Mouse (Mus musculus) spleen, adult 2 months (tissue): ENCODE data around the gene Gprc5d. TPM values are rescaled to one million over a fixed set of nuclear protein-coding genes. Genes with fewer than 3 reads are reported as not detected.

Source experiments
- DNase-seq, 2 experiments: peaks; one replicate each; pipeline versions ENCODE4 v3.0.0 to v3.0.0-alpha.2; 2012 to 2021; ENCODE audit warnings: low spot score in 2 of 2, low read depth in 1 of 2
- H3K27ac ChIP-seq: fragments of 200-500 bp; 2 replicates; pipeline ENCODE4 v1.5.1; 2012; ENCODE audit warnings: low read length, inconsistent platforms; ENCODE audit not compliant: insufficient read depth
- H3K27me3 ChIP-seq: fragments of 200-500 bp; 2 replicates; pipeline ENCODE4 v1.6.1; 2012; ENCODE audit warnings: mild to moderate bottlenecking, moderate library complexity, low read length, inconsistent platforms; ENCODE audit not compliant: control insufficient read depth, insufficient read depth
- H3K36me3 ChIP-seq: fragments of 200-500 bp; 2 replicates; pipeline ENCODE4 v1.6.1; 2012; ENCODE audit warnings: mild to moderate bottlenecking, low read length, inconsistent platforms; ENCODE audit not compliant: control insufficient read depth, insufficient read depth
- H3K4me1 ChIP-seq: fragments of 200-500 bp; 2 replicates; pipeline ENCODE4 v1.6.1; 2011; ENCODE audit warnings: inconsistent platforms; ENCODE audit not compliant: control insufficient read depth, insufficient read depth, insufficient read length
- H3K4me3 ChIP-seq: fragments of 200-500 bp; 2 replicates; pipeline ENCODE4 v1.5.1; 2011; ENCODE audit warnings: mild to moderate bottlenecking, inconsistent platforms; ENCODE audit not compliant: insufficient read depth, insufficient read length; ENCODE audit errors: extremely low read depth
- CTCF ChIP-seq: fragments of 200-500 bp; IDR thresholded peaks from 2 replicates; pipeline ENCODE4 v1.5.1; 2011; ENCODE audit warnings: mild to moderate bottlenecking, inconsistent platforms; ENCODE audit not compliant: insufficient read depth, insufficient read length, insufficient replicate concordance; ENCODE audit errors: extremely low read depth
- POLR2A ChIP-seq: fragments of 200-500 bp; IDR thresholded peaks from 2 replicates; pipeline ENCODE4 v1.6.1; 2011; ENCODE audit warnings: low read depth, low read length, inconsistent platforms
- WGBS: fragments of 180-500 bp; shearing (Covaris S2); methylation state at CpG from one replicate; pipeline ENCODE4 v1.1.7; 2018; 5-methylcytosine and 5-hydroxymethylcytosine counted together
- polyA plus RNA-seq: library from polyadenylated mRNA; depleted of rRNA; stranded (reverse); fragments of >200 nt; gene quantifications from 2 replicates; pipeline ENCODE4 v1.2.3, GENCODE M21; 2012

Gprc5d gene
- polyA plus RNA-seq, 1 experiment = 0.09 TPM

GRCm38 (mm10) chr6:135148506-135148905 is 30.4 kb upstream of the Gprc5d start:
- H3K27ac ChIP-seq = no peak overlapping the region
- H3K4me3 ChIP-seq = no peak overlapping the region
- no peaks in the 10 kb centered on the region for H3K36me3 ChIP-seq
- TF ChIP-seq CTCF = peak; percentile 60; the same call in 1 of the 2 replicates
- TF ChIP-seq POLR2A = no peak
- WGBS = 52% methylated on average over 1 of the region's 1 CpGs
- DNase-seq = no peak
- H3K27me3 ChIP-seq = no peaks in the 10 kb centered on the region
- no peaks in the 10 kb centered on the region for H3K4me1 ChIP-seq

GRCm38 (mm10) chr6:135145976-135146375 is 27.9 kb upstream of the Gprc5d start:
- Histone ChIP-seq H3K4me3 (no peak overlapping the region), H3K27ac (no peak overlapping the region), H3K4me1 (no peaks in the 10 kb centered on the region), H3K36me3 (no peaks in the 10 kb centered on the region), H3K27me3 (no peaks in the 10 kb centered on the region)
- DNase-seq = no peak
- WGBS = 93% methylated on average over 5 of the region's 5 CpGs
- TF ChIP-seq POLR2A (no peak), CTCF (no peak)

GRCm38 (mm10) chr6:135144516-135144915 is 26.4 kb upstream of the Gprc5d start:
- TF ChIP-seq POLR2A (no peak), CTCF (peak; percentile 42; the same call in 1 of the 2 replicates)
- H3K27ac ChIP-seq = no peak overlapping the region
- WGBS = 3% methylated on average over 3 of the region's 3 CpGs
- H3K4me3 ChIP-seq = no peak overlapping the region
- H3K27me3 ChIP-seq = no peaks in the 10 kb centered on the region
- no peak for DNase-seq
- H3K36me3 ChIP-seq = no peaks in the 10 kb centered on the region
- no peaks in the 10 kb centered on the region for H3K4me1 ChIP-seq

DNA sequence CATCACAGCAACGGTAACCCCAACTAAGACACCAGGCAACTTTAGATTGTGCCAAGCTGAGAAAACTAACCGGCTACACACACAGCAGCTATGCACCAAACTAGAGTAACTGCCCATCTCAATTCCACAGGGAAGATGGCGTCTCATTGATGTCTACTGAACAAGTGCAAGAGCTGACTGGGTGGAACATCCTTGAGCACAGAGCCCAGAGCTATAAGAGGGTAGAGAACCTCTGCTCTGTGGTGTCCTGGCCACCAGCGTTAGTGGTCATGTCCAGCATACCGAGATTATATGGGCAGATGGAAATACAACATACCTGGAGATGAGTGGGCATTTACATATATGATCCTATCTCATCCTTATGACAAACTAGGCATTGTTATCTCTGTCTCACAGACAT is 25.1 kb upstream of the Gprc5d start:
- no peaks in the 10 kb centered on the region for H3K27me3 ChIP-seq
- TF ChIP-seq CTCF (no peak), POLR2A (no peak)
- H3K36me3 ChIP-seq = no peaks in the 10 kb centered on the region
- H3K4me3 ChIP-seq = no peak overlapping the region
- no peak for DNase-seq
- H3K27ac ChIP-seq = no peak overlapping the region
- 91% methylated on average over 5 of the region's 5 CpGs for WGBS
- H3K4me1 ChIP-seq = no peaks in the 10 kb centered on the region

DNA sequence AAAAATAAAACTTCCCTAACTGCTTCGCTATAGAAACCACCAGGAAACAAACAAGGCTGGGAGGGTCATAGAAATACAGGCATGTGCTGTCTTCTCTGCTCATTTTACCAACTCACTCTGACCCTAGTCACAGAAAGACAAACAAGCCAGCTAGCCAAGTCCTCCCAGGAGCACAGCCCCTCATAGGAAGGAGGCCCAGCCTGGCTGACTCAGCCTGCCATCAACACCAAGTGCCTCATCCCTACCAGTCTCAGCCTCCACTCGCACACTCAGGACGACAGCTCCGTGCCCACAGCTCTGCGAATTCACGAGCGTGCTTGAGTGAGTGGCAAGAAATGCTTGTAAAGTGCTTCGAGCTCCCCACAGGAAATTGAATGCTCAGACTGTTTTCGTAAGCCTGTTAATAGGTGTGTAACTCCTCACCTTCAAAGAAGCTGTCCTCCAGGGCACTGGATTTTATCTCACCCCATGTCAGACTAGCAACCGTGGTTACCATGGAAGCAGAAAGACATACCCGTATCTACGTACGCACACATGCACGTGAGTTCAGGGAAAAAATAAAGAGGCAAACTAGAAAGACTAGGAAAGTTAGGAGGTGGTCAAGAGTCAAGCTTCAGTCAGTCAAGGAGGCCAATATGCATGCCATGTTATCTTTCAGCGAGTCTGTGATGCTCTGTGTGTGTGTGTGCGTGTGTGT is 23.5 kb upstream of the Gprc5d start:
- Histone ChIP-seq H3K36me3 (no peaks in the 10 kb centered on the region), H3K4me3 (no peak overlapping the region), H3K27ac (no peak overlapping the region), H3K4me1 (no peaks in the 10 kb centered on the region), H3K27me3 (no peaks in the 10 kb centered on the region)
- DNase-seq = no peak
- WGBS = 81% methylated on average over 16 of the region's 16 CpGs
- TF ChIP-seq CTCF (no peak), POLR2A (no peak)

- DNase-seq = no peak
- Histone ChIP-seq H3K27ac (no peak overlapping the region), H3K27me3 (no peaks in the 10 kb centered on the region), H3K36me3 (no peaks in the 10 kb centered on the region), H3K4me1 (no peaks in the 10 kb centered on the region), H3K4me3 (no peak overlapping the region)
- TF ChIP-seq POLR2A (no peak), CTCF (no peak)
- WGBS = 94% methylated on average over 14 of the region's 14 CpGs
Measured at GRCm38 (mm10) chr6:135138746-135139145, 20.7 kb upstream of the Gprc5d start.

DNA sequence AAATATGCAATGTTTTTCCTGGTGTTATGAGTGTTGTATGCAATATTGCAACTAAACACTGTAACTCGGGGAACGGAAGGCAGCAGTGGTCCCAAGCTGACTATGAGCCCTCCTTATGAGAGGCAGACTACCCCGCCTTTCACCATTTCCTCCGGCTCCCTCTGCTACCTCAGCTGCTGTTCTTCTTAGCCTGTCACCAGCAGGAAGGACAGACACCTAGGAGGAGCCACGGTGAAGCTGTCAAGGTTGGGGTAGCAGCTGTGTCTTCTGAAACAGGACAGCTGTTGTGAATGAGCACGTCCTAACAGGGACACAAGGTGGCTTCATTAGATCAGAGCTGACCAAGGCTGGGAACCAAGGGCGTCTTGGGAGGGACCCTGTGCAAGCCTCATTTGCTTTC is 20.1 kb upstream of the Gprc5d start:
- no peak for DNase-seq
- Histone ChIP-seq H3K4me3 (no peak overlapping the region), H3K4me1 (no peaks in the 10 kb centered on the region), H3K27me3 (no peaks in the 10 kb centered on the region), H3K36me3 (no peaks in the 10 kb centered on the region), H3K27ac (no peak overlapping the region)
- no peak for TF ChIP-seq CTCF
- TF ChIP-seq POLR2A = no peak
- WGBS = 62% methylated on average over 7 of the region's 7 CpGs
